Mouse (Mus musculus) layer of hippocampus, postnatal 10 days (tissue): ENCODE measurements at regions not wholly inside any gene's neighbourhood (a gene's known extent, or its start where the extent isn't known, plus 50 kb on each side); places are given as distances from the start of the nearest gene placed in this dataset.
A peak's percentile ranks its signal among the peaks of the same experiment; 100 is the strongest.

ENCODE experiments used
- DNase-seq, 2 experiments: peaks; one replicate each; pipeline ENCODE4 v3.0.0; 2021; ENCODE audit warnings: low spot score in 2 of 2
- microRNA-seq, 2 experiments: library from miRNA; unstranded; fragments of <30 nt; microRNA quantifications; one replicate each; pipeline ENCODE4 v1.2.0; 2021

GRCm38 (mm10) chr2:56997500-56997899, 126.3 kb downstream of the Nr4a2 start:
- DNase-seq: no peak

DNA sequence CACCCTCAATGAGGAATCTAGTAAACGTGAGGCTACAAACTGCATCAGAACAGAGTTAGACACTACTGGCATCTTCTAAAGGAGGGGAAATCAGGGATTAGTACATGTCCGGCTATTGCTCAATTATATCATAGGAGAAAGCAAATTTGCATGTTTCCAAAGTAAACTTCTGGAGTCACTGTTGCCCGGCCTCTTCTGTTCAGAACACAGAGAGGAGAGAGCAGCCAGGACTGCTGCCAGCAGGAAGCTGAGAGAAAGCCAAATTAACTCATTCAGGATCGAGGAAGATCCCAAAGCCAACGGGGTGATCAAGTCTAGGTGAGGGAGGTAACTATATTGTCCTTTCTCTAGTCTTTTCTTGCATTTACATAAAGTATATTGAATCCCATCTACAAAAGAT, 131.0 kb downstream of the Nr4a2 start:
- DNase-seq: no peak

- no peak for DNase-seq
Measured at GRCm38 (mm10) chr2:56991821-56992220, 132.0 kb downstream of the Nr4a2 start.

DNA sequence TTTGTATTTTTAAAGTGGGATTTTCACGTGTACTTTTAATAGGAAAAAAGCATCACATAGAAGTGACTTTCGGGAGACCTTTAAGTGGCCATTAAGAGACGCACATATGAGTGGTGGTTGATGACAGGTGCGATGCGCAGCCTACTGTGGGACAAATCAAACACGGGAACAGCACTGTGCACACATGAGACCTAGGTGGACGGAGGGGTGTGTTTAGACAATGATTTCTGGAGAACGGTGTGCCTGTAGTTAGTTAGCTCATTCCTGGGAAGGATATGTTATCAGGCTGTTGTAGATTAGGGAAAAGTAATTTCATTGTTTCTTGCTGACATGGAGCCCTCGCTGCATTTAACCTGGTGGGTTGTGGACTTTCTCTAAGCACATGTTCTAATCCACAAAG, 133.0 kb downstream of the Nr4a2 start:
- no peak for DNase-seq

- DNase-seq: no peak
Measured at GRCm38 (mm10) chr2:56983167-56983566, 140.6 kb downstream of the Nr4a2 start.

DNA sequence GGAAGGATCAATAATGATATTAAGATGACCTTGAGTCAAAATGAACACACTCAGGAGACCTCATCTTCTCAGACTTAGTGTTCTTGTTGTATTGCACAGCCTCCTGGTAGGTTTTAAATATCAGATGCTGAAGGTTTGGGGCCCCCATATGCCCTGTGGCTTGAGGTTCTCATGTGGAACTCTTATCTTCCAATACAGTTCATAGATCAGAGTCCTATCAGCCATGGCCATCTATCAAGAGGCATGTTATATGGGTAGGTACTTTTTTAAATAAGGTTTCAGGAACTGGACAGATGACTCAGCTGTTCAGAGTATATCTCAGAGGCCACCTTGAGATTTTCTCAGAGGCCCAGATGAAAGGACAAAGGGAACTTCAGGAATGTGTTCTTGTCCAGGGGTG, 143.2 kb downstream of the Nr4a2 start:
- no peak for DNase-seq

GRCm38 (mm10) chr2:56975680-56976079, 148.1 kb downstream of the Nr4a2 start:
- no peak for DNase-seq

DNA sequence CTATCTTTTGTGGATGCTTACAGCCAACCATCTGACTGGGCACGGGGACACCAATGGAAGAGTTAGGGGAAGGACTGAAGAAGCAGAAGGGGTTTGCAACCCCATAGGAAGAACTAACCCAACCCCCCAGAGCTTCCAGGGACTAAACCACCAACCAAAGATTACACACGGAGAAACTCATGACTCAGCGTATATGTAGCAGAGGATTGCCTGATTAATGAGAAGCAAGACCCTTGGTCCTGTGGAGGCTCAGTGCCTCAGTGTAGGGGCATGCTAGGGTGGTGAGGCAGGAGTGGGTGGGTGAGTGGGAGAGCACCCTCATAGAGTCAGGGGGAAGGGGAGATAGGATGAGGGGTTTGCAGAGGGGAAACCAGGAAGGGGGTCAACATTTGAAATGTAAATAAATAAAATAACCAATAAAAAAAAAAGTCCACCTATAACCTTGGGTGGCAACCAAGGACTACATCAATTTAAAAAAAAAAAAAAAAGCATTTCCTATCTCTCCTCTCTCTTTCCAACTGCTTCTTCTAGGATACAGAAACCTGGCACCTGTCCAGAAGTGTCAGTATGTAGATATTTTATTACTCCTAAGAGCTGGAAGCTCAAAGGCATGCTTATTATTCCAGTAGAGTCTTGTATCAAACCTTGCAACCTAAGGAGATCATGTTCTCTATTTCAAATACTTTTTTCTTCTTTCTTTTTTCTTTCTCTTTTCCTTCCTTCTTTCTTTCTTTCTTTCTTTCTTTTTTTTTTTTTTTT, 159.7 kb downstream of the Nr4a2 start:
- DNase-seq: no peak

DNA sequence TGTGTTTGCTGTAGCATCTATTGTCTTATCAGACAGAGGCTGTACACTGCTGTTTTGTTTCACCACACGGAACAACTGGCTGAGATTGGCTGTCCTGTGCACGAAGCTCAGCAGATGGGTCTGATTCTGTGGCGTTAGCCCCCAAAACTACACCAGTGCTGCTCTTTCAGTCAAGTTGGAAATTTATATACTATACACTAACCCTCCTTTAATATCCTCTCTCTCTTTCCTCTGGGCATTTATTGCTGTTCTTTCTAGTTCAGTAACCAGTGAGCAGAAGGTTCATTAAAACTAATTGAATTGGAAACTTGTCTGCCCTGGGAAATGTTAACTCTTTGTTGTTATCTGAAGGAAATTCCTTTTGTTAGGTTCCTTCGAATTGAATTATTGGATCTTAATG, 164.1 kb downstream of the Nr4a2 start:
- DNase-seq: no peak

- DNase-seq: peak in 1 of 2 experiments; percentile 3
Measured at GRCm38 (mm10) chr2:56953337-56953736, 170.5 kb downstream of the Nr4a2 start.

- DNase-seq: no peak
Measured at GRCm38 (mm10) chr2:56912531-56912930, 211.3 kb downstream of the Nr4a2 start.

GRCm38 (mm10) chr2:56909096-56909865, 214.5 kb downstream of the Nr4a2 start:
- no peak for DNase-seq

- no peak for DNase-seq
Measured at GRCm38 (mm10) chr2:56885181-56885580, 238.6 kb downstream of the Nr4a2 start.

- no peak for DNase-seq
Measured at GRCm38 (mm10) chr2:56860776-56861175, 263.0 kb downstream of the Nr4a2 start.

DNA sequence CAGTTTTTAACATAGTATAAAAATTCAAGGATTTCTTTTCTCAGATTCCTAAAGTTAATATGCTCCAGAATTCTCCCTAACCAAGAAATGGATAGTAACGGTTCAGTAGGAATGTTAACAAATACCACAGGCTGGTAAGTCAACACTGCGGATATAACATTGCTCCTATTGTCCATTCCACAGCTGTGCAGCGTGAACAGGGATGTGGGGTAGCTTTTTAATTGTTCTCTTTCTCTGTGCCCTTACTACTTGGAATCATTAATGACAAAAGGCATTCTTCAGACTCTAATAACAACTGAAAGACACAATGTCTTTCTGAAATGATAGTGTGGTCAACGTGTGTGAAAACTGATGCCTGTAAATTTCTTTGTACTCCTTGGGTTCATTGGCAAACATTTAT, 303.3 kb downstream of the Nr4a2 start:
- no peak for DNase-seq

GRCm38 (mm10) chr2:56784808-56785207, 339.0 kb downstream of the Nr4a2 start:
- no peak for DNase-seq

Small RNA genes lying in the stretch of these regions (microRNA-seq; reads per million reads assigned to microRNA genes)
- 0 reads per million in 2 experiments for gene Mir195b
